Mouse (Mus musculus): ENCODE data around the gene Col25a1.

Gene Col25a1

DNA sequence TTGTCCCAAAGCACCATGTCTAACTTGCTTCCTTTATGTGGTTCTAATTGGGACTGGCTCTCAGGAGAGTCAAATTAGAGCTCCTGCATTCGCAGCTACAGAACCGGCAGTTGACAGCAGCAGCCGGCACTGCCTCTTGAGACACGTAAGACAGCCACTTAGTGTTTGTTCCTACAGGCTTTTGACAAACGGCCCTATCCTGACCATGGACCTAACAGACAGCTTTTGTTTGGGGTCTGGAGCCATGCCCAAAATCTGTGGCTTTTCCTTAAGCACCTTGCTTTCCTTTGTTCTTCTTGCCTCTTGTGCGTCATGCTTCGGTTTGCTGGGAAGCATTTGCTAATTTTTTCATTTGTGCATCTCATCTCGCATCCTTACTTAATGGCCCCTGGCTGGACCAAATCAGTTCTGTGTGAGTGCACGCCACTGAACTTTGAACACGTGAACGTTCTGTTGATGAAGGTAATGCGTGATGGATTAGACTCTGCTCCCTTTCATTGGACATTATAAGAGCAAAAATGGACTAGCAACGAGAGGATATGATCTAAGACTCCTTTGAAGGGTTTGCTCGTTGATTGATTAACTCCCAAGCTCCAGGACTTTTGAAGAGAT, 179.5 kb downstream of the Col25a1 start:
- DNase-seq (ENCODE audit: low spot score in 2 of 2) = no peak

DNA sequence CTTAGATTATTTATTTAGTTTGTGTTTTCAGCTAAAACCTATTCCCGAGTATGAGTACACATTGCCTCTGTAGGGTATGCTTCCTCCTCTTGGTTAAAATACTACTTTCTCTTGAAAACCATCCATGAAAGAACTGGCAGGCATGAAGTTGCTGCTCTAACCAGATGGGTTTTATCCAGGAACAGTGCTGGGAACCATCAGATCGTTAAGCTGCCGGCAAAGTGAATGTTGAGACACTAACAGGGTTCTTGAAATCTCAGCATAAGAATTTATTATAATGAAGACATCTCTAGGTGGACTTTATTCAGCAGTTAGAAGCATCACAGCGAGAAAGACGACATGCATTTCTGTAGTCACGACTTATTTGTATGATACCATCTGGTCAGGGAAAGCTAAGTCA, 181.9 kb downstream of the Col25a1 start:
- no peak for DNase-seq (ENCODE audit: low spot score in 2 of 2)

DNA sequence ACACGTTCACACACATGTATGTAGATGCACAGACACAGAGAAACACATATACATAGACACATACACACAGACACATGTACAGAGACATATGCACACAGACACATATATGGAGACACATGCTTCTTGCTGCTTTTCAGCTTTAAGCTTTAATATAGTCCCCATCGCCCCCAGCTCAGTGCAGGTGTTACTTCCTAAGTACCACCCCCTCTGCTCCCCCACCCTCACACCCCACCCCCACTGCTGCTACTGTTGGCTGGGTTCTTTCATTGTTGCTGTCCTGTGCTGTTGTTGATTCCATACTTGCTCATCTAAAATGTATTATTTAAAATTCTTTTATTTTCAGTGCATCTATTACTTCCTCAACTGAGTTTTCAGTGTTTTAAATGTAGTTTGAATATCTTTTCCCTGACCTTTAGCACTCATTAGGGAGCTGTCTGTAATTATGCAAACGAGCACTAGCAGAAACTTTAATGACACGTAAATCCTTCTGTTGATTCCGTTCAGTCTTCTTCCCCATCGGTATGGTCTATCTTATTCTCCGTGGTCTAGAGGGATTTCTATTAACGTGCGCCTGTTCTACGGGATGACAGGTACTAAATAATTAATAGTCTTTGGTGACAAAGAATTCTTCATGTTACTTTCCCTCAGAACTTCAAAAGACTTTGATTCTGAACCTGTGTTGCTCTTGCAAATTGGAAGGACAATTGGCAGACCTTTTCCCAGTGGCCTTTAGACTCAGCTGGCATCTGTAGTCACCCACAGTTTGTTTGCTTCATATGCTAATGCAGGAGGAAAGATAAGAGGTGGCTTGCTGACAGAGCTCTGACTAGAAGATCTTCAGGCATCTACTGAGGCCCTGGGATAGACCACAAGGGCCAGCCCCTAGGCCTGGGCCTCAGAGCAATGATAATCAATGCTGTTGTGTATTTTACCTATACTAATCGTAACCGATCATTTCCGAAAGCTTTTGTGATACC, 196.0 kb downstream of the Col25a1 start:
- no peak for DNase-seq (ENCODE audit: low spot score in 2 of 2)

DNA sequence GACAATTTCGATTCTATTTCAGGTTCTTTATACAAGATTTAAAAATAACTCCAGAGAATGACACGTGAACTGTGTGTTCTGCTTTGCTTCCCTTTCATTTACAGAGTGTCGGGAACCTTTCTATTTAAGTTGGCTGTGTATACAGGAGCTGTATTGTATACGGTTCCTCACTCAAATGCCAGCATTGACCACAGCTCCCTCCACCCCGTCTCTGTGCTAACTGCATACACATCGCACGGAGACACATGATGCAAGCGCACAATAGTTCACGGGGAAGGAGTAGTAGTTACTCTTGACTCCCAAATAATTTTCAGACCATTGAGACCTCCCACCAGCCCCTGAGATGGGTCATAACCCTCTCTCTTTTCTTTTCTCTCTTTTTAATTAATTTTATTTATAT, 197.6 kb downstream of the Col25a1 start:
- DNase-seq (ENCODE audit: low spot score in 2 of 2) = no peak

DNA sequence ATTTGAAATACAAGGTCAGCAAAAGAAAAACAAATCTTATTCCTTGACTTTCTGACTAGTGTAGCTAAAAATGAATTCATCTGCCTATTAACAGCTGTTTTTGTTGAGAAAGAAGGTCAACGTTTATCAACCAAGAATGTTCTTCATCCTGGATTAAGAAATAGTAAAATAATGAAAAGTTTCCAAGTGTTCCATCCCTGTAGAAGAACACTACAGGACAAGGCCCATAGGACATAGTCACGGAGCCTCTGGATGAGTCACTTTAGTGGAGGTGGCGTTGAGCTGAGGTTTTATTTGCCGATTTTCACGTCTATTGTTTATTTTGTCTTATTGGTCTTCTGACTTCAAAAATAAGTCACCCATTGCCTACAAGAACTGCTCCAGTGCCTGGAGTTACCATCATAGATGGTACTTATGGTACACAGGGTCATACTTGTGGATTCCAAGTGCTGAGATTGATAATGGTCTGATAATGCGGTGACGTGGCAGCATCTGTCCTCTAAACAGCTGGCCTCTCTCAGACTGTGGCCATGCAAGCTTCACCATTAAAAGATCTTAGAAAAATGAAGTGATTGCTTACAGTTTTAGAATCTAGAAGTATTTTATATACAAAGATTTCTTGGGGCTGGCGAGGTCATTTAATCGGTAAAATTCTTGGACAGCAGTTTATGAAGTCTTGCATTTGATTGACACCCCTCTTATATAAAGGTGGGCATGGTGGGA, 198.7 kb downstream of the Col25a1 start:
- DNase-seq (ENCODE audit: low spot score in 2 of 2) = no peak

DNA sequence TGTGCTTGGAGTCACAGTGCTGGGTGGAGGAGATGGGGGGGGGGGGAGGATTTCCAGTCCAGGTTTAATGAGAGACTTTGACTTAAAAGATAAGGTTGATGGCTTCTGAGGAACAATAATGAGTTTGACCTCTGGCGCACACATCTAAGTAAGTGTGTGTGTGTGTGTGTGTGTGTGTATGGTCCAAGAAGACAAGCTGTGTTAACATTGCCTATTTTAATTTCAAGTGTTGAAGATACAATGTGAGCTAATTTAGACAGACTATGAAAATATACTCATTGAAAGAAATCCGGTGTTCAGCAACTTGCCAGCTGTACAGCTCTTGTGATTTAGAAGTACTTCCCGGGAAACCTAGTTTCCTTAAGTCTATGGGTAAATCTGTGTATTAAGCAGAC, 199.3 kb downstream of the Col25a1 start:
- no peak for DNase-seq (ENCODE audit: low spot score in 2 of 2)

DNA sequence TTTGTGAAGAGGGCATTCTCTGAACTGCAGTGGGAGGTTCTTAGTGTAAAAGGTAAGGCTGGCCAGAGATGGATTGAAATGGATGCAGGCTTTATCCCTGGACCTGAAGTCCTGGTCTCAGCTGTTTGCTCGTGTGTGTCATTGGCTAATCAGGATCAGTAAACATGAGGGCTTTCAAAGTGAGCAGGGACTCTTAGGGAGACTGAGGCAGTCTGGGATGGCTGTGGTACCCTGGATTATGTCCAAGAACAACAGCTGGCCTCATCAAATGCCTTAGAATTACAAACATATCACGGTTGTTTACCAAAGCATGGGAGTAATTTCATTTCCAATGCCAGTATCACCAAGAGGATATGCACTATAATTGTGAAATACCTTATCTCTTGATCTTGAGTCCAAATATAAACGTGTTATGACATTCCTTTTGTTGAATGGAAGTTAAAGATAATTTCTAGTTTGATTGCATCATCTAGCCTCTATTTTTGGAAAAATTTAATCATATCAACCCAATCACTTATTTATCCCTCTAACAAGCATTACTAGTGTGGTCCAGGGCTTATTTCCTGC, 201.1 kb downstream of the Col25a1 start:
- DNase-seq (ENCODE audit: low spot score in 2 of 2) = no peak

DNA sequence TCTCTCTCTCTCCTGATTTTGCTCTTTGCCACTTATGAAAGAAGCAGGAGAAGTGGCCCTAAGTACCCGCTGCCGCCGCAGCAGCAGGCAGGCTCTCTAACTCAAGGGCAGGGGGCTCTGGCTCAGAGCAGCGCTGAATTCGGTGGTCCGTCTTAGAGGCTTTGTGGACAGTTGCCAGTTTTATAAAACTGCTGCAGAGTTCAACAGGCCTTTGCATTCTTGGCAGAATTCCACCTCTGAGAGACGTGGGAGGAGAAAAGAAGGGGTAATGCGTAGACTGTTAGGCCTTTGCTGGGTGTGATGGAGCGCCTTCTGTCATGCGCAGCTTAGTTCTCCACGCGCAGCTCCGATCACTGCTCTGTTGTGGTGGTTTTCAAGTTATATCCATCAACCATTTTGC, 206.6 kb downstream of the Col25a1 start:
- no peak for DNase-seq (ENCODE audit: low spot score in 2 of 2)

DNA sequence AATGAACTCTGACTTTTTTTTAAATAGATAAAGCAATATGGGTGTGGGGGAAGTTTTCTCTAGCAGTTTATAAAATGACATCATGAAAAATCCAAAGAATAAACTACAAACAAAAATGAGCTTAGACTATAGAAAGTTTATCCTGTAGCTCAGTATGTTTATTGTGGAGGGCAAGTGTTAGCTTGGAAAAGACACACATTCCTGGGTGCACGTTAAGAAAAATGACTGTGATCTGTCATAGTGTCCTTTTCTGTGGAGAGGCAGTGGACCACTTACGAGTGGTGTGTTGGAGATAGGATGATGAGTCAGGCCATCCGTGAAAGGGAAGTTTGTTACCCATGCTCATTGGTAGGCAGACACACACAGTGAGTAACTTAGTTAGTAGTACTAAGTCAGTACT, 207.1 kb downstream of the Col25a1 start:
- DNase-seq (ENCODE audit: low spot score in 2 of 2) = no peak

DNA sequence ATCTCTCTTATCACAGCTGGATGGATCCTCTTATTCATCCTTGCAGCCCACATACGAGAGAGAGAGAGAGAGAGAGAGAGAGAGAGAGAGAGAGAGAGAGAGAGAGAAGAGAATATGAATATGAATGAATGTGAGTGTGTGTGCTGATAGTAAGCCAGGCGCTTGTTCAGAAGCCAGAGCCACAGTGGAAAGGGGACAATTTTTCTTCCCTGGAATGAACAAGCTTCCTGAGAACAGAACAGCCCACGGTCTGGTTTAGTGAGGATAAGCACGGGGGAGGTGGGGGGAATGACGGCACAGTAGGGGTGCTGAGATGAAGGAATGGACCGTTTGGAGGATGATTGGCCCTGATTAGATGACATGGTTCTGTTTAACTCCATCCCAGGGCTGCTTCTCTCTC, 218.9 kb downstream of the Col25a1 start:
- DNase-seq (ENCODE audit: low spot score in 2 of 2) = no peak

DNA sequence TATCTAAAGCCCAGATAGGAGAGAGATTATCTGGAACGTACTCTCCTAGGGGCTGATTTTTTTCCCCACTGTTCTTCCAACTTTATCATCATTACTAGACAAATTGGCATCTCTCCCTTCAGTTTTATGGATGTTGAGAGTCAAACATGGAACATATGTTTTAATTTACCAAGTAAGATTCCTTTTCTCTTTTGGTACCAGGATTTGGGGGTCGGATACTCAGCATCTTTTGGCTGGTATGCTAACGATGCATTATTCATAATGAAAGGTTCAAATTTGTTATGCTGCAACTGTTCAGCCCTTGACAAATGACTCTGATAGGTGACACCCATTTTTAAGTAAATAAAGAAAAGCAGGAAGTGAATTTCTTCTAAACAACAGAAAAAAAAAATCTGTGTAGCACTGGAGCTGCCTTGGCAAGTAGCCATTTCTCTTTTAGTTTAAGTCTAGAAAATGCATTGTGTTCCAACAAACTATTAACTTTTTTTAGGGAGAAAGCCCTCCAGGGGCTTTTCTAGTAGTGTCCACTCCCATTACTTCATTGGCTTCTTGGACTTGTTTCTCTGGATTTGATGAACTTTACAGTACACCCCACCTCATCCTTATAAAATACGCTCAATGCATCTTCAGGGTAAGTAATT, 223.2 kb downstream of the Col25a1 start:
- no peak for DNase-seq (ENCODE audit: low spot score in 2 of 2)

DNA sequence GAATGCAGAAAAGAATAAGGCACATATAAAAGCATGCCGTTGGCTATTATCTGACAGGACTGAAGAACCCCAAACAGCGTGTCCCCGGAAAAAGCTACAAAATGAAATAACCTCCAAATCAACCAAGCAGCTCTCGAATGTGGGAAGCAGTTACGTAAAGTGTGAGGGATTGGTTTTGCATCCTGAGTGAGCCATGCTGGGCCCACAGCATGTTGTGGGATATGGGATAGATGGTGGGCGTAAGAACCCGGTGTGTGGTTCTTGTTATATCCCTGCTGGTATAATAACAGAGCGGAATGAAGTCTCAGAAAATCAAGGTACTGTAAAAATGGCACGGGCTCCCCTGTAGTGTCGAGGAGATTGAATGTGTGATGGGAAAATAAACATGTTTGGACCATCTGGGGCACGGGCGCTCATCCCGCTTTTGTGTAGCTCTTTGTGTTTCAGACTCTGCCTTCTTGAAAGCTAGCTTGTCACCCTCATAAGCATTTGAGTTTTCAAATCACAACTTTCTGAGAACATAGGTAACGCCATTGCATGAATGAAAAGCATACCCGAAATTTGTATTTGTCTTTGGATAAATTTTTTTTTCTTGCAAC, 225.4 kb downstream of the Col25a1 start:
- no peak for DNase-seq (ENCODE audit: low spot score in 2 of 2)

DNA sequence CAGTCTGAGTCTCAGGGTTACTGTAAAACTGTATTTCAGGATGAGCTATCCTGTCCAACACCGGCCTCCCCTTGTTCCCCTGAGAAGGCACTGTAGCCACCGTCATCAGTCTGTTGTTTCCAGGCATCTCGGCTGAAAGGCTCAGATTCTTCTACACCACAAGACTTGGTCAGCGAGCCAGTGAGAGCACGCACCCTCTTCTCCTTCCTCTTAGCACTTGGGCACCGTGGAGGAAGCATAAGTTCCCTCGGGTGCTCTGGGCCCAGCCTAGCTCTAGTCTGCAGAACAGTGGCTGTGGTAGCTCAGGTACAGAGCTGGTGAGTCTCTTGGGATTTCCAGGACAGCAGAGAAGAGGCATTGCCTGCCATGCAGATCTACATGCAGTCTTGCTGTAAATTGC, 229.5 kb downstream of the Col25a1 start:
- no peak for DNase-seq (ENCODE audit: low spot score in 2 of 2)

DNA sequence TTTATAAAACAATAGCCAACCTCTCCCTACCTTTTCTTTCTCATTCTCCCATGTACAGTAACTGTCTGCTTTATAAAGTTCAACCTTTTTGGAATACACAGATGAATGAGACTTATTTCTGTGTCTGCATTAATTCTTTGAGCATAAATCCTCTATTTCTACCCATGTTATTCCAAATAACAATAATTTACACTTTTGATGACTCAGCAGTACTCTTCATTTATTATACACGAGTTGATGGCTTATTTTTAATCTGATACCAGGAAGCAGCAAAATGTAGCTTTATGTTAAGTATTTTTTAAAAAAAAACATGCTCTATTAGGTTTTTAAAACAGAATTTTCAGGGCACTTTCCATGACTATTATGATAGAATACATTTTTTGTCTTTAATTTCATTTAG, 230.6 kb downstream of the Col25a1 start:
- no peak for DNase-seq (ENCODE audit: low spot score in 2 of 2)

DNA sequence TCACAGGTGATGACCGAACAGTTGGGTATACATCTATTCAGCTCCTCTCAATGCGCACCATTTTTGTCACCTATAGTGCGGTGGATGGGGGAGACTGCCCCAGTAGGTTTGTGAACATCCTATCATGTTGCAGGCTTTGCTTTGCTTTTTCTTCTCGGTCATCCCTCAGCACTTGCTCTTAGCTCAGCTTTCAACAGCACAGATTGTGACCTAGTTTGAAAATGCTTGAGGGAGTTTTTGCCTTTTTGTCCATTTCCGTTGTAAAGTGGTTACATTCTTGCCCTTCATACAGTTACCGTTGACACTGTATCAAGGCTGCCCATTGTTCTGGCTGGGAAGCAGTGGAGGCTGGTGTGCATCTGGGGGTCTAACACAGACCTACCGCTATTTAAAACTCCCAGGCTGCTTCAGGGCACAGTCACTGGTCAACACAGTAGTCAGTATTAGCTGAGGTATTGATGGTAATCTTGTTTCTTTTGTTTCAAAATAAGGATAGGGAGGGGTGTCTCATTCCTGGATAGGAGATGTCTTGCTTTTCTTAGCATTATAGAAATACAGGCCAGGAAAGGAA, 231.6 kb downstream of the Col25a1 start:
- DNase-seq (ENCODE audit: low spot score in 2 of 2) = no peak

DNA sequence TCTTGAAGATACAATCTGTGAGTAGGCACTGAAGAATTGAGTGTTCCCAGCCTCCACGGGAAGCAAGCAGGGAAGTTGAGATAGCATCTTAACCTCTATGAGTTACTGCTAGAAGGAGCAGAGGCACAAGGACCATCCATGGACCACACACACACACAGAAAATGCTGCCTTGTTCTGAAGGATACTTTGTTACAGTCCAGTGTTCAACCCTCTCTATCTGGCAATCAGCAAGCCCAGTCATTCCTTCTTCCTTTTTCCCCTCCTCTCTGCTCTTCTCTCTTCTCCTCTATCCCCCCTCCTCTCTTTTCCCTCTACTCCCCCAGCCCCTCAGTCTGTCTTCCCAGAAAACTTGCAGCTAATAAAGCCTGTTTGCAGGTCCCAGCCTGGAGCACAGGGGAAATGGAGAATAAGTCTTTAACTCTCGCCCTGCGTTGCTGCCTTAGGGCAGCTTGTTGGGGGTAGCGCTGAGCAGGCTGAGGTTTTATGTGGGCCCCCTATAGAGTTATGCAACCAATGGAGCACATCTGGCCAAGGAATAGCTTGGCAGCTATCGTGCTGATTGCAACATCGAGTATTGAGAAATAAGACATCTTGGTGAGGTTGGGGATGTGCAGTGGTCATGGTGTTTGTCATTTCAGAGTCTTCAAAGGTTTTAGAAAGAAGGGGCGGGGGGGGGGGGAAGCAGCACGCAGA, 235.8 kb downstream of the Col25a1 start:
- no peak for DNase-seq (ENCODE audit: low spot score in 2 of 2)

DNA sequence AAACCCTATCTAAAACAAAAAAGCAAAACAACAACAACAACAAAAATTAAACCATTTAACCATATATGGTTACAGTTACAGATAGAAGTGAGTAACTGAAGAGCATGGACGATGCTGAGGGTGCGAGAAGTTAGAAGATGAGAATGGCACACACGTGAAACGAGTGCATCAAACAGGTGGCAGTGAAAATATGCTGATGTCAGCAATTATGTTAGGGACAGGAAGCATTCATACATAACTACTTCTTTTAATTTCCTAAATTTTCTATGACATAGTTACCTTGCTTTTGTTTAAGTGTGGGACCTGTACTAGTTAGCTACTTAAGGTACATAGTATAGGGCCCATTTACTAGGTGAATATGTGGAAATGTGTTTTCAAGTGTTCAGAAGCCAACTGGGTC, 237.1 kb downstream of the Col25a1 start:
- DNase-seq (ENCODE audit: low spot score in 2 of 2) = no peak

DNA sequence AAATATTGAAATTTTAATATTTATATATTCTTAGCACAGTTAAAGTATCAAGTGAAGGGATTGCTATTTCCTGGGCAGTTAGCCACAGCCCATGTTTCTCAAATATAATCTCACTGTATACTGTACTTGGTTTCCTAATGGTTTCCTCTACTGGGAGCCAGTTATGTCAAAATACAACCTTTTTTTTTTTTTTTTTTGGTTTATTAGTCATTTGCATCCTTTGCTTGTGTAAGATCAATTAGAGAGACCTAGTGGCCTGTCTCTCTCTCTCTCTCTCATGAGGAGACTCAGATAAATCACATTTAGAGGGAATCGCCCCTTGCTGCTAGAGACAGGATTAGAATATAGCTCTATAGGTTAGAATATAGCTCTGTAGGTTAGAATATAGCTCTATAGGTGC, 237.8 kb downstream of the Col25a1 start:
- no peak for DNase-seq (ENCODE audit: low spot score in 2 of 2)

DNA sequence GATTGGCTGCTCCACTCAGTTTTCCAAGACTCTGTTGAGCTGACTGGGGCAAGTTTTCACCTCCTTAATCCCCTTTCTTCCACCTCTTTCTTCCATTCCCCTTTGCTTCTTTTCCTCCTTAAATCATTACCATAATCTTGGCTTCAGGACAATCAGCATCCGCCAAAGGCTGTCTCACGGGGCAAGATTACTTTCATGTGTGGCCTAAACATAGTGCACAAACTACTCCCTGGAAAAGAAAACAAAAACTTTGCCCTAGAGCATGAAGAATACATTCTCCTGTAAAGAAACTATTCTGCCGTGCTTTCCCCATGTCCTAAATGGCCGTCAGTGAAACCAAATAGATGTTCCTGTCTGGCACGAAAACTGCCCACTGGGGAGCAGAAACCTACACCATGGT, 238.9 kb downstream of the Col25a1 start:
- DNase-seq (ENCODE audit: low spot score in 2 of 2) = no peak

DNA sequence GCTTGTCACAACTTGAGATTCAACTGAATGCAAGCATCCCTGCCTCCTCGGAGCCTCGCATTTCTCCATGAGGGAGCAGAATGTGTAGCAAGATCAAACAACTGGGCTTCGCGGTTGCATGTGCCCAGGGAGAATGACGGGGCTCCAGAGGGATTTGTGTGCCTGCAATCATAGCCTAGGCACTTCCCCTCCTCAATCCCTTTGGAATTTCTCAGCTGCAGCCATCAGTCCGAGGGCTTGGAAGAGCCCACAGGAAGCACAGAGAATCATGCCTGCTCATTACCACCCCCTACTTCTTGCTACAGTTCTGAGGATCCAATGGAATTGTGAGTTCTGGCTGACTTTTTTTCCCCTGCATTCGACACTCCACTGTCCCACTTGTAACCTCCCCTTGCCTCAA, 241.8 kb downstream of the Col25a1 start:
- no peak for DNase-seq (ENCODE audit: low spot score in 2 of 2)

Measured in thymus, postnatal 10 days (tissue).